Mouse (Mus musculus) cortical plate, adult 2 months (tissue): ENCODE measurements around the gene Tapt1. TPM values are rescaled to one million over a fixed set of nuclear protein-coding genes. Genes with fewer than 3 reads are reported as not detected.

Source experiments
- H3K27ac ChIP-seq: fragments of 200-500 bp; 2 replicates; pipeline ENCODE4 v1.5.1; 2012; ENCODE audit warnings: low read length, control low read depth, inconsistent platforms; ENCODE audit not compliant: insufficient read depth
- H3K4me1 ChIP-seq: fragments of 200-500 bp; 2 replicates; pipeline ENCODE4 v1.6.1; 2011; ENCODE audit warnings: low read length; ENCODE audit not compliant: control insufficient read depth, insufficient read depth
- H3K4me3 ChIP-seq: fragments of 200-500 bp; 2 replicates; pipeline ENCODE4 v1.5.1; 2011; ENCODE audit warnings: mild to moderate bottlenecking, low read length, control low read depth; ENCODE audit not compliant: insufficient read depth
- CTCF ChIP-seq: fragments of 200-500 bp; IDR thresholded peaks from 2 replicates; pipeline ENCODE4 v1.5.1; 2011; ENCODE audit warnings: mild to moderate bottlenecking, control low read depth, low read length; ENCODE audit not compliant: insufficient read depth; ENCODE audit errors: extremely low read depth
- POLR2A ChIP-seq: fragments of 200-500 bp; IDR thresholded peaks from 2 replicates; pipeline ENCODE4 v1.6.1; 2011; ENCODE audit warnings: mild to moderate bottlenecking, low read length, control low read depth; ENCODE audit not compliant: insufficient read depth; ENCODE audit errors: extremely low read depth
- polyA plus RNA-seq: library from polyadenylated mRNA; depleted of rRNA; stranded (reverse); fragments of >200 nt; gene quantifications from 2 replicates; pipeline ENCODE4 v1.2.3, GENCODE M21; 2012

The Tapt1 gene
- polyA plus RNA-seq, 1 experiment: 50.3 TPM

DNA sequence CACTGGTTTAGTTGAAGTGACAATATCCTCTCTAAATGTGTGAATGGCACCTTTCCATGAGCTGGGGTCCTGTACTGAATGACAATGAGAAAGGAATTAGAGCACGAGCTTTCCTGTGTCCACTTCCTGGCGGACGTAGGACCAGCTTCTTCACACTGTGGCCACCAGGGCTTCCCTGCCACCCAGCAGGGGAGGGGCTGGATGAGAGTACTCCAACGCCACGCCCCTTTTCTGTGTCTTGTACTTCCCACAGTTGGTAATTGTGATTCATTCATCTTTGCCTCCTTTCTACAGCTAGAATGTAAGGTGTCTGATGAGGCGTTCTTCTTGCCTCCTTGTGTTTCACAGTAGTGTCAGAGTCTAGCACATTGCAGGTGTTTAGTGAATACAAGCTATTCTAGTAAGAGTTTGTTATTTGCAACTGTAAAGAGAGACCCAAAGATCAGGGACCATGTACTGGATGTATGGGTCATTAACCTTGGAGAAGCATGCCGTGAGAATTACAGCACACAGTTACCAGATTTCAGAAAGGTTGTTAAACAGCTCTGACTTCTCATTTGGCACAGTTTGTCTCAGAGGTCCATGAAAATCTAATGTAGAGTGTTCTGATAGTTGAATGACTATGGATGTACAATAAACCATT, 29.5 kb upstream of the Tapt1 start:
- TF ChIP-seq POLR2A: no peak
- no peak for TF ChIP-seq CTCF
- H3K27ac ChIP-seq: no peak overlapping the region
- no peaks in the 10 kb centered on the region for H3K4me1 ChIP-seq
- H3K4me3 ChIP-seq: no peak overlapping the region

- H3K4me1 ChIP-seq: no peaks in the 10 kb centered on the region
These were observed 27.0 kb upstream of the Tapt1 start for GRCm38 (mm10) chr5:44253449-44253848.

GRCm38 (mm10) chr5:44252395-44252794, 26.0 kb upstream of the Tapt1 start:
- Histone ChIP-seq H3K4me1 (no peaks in the 10 kb centered on the region), H3K27ac (no peak overlapping the region), H3K4me3 (no peak overlapping the region)
- no peak for TF ChIP-seq CTCF
- no peak for TF ChIP-seq POLR2A

More at GRCm38 (mm10) chr5:44253449-44253848, 27.0 kb upstream of the Tapt1 start:
- TF ChIP-seq CTCF (no peak), POLR2A (no peak)
- Histone ChIP-seq H3K27ac (no peak overlapping the region), H3K4me3 (no peak overlapping the region)

DNA sequence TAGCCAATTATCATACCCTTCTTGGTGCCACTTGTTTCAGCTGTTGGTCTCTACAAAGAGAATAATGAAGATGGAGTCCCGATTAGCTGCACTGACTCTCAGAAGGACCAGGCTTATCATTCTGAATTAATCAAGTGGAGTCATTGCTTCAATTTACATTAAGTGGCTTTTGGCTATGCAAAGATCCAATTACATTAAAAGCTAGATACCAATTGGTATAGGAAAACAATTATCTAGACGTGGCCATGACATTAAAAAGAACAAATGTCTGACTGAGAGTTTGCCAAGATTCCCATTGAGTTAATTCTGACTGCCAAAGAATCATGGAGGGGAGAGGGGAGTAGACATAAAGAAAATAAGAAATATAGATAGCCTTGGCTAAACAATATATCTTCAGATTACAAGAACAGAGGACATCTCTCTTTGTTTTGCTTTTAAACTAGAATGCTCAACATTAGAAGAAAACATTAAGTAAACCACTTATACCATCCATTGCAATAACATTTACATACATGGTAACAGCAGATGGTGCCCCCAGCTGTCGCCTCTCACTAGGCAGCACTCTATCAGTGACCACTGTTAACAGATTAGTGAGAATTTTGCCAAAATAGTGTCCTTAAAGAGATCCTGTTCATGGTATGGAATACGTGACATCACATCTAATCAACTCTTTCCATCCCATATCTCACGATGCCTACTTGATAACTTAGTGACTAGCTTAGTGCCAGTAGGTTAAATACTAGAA, 24.0 kb upstream of the Tapt1 start:
- Histone ChIP-seq H3K4me3 (no peak overlapping the region), H3K27ac (no peak overlapping the region), H3K4me1 (no peaks in the 10 kb centered on the region)
- TF ChIP-seq CTCF (no peak), POLR2A (no peak)

DNA sequence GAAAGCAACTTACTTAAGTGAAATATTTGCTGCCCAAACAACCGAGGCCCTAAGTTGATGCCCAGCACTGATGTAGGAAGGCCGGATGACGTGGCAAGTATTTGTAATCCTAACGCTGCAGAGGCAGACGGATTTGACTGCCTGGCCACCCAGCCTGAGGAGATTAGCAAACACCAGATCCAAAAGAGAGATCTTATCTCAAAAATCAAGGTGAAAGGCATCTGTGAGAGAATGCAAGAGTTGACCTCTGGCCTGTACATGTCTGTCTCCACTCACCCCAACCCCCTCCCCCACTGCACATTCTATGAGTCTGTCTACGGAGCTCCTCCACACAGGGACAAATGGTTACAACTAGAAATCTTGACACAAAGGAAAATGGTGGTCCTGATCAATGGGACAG, 22.9 kb upstream of the Tapt1 start:
- H3K4me3 ChIP-seq: no peak overlapping the region
- TF ChIP-seq CTCF (no peak), POLR2A (no peak)
- H3K4me1 ChIP-seq: no peaks in the 10 kb centered on the region
- no peak overlapping the region for H3K27ac ChIP-seq

DNA sequence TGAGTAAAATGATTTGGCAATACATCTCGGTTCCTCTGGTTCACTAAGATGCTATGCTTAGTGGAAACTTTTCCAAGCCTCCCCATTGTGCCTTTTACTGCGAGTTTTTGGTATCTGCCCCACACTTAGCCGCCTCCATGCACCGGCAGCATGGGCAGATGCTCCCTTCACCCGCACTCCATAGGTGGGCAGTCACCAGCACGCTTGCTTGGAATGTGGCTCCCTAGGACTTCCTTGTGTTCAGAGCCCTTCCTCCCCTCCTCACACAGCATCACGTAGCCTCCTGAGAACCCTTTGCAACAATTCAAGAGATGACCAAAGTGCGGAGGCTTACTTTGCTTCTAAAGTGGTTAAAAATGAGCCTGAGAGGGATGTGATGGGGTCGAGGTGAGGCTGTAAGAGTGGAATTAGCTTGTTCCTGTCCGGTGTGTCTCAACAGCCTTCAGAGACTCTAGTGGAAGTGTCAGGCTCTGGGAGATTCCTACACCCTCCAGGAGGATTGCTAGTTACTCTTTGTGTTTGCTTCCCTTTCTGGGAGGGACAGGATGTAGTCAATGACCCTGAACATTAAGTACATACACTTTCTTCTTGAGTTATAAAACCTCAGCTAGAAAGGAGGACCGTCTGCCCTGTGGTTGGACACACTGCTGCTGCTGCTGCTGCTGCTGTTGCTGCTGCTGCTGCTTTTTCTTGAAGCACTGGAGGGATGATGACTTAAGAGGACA, 20.2 kb upstream of the Tapt1 start:
- Histone ChIP-seq H3K4me1 (no peaks in the 10 kb centered on the region), H3K4me3 (no peak overlapping the region), H3K27ac (no peak overlapping the region)
- TF ChIP-seq CTCF (no peak), POLR2A (no peak)

DNA sequence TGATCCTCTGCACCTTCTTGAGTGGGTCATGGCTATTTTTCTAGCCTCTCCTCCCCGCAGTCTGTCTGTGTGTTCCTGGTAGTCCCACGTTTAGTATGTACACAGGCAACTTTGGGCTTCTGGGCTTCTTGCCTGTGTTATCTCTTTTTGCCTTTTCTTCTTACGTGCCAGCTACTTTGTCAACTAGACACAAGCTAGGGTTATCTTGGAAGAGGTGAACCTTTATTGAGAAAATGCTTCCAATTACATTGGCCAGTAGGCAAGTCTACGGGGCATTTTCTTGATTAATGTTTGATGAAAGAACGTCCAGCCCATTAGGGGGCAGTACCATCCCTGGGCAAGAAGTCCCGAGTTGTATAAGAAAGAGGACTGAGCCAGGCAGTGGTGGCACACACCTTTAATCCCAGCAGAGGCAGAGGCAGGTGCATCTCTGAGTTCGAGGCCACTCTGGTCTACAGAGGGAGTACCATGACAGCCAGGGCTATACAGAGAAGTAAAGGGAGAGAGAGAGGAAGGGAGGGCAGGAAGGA, 18.5 kb upstream of the Tapt1 start:
- H3K4me3 ChIP-seq: no peak overlapping the region
- H3K4me1 ChIP-seq: no peaks in the 10 kb centered on the region
- TF ChIP-seq POLR2A (no peak), CTCF (no peak)
- no peak overlapping the region for H3K27ac ChIP-seq

DNA sequence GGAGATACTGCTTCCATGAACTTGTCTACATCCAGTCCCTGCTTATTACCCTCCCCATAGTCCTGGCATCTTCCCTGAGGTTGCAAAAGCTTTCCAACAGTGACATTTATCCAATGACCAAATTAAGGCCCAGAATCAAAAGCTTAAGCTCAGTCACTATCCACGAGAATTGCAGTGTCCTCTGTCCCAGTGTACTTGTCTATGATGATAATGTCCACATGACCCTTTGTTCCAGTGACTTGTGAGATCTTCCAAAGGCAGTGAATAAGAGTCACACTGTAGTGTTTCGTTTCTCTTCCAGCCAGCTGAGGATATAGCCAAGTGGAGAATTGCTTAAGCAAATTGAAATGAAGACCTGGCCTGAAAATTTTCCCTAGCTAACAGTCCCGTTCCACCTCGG, 16.4 kb upstream of the Tapt1 start:
- H3K27ac ChIP-seq: no peak overlapping the region
- no peaks in the 10 kb centered on the region for H3K4me1 ChIP-seq
- TF ChIP-seq CTCF (no peak), POLR2A (no peak)
- H3K4me3 ChIP-seq: no peak overlapping the region

DNA sequence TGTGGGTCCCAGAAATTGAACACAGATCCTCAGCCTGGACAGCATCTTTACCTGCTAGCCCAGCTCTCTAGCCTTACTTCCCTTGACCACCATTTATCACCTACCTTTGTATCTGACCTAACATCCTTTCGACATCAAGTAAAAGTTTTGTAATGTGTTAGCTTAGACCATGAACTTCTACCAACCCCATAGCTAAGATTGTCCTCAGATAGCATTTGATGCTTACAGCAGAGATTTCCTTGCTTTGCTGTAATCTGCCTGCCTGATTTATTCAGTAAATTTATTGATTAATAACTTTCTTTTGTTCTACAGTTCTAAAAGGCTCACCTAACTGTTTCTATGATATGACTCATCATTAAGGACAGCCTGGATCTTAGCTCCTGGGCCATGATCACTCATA, 15.3 kb upstream of the Tapt1 start:
- no peak overlapping the region for H3K27ac ChIP-seq
- no peak overlapping the region for H3K4me3 ChIP-seq
- no peaks in the 10 kb centered on the region for H3K4me1 ChIP-seq
- no peak for TF ChIP-seq POLR2A
- TF ChIP-seq CTCF: no peak
